Mouse (Mus musculus) spleen, postnatal 36 days (tissue): ENCODE data around the gene AI481877.

ENCODE experiments used
- DNase-seq, 2 experiments: peaks; one replicate each; pipeline ENCODE4 v3.0.0; 2022; ENCODE audit warnings: low spot score in 2 of 2, mixed read lengths in 1 of 2

AI481877 gene

GRCm38 (mm10) chr4:59125053-59125452 is 13.7 kb downstream of the AI481877 start:
- no peak for DNase-seq

- no peak for DNase-seq
Measured at GRCm38 (mm10) chr4:59123557-59123956, 15.2 kb downstream of the AI481877 start.

- no peak for DNase-seq
Measured at GRCm38 (mm10) chr4:59117644-59118495, 20.9 kb downstream of the AI481877 start.

- no peak for DNase-seq
Measured at GRCm38 (mm10) chr4:59108721-59109120, 30.1 kb downstream of the AI481877 start.

GRCm38 (mm10) chr4:59107886-59108285 is 30.9 kb downstream of the AI481877 start:
- no peak for DNase-seq

GRCm38 (mm10) chr4:59106661-59107060 is 32.1 kb downstream of the AI481877 start:
- DNase-seq = no peak

GRCm38 (mm10) chr4:59104166-59104565 is 34.6 kb downstream of the AI481877 start:
- no peak for DNase-seq

GRCm38 (mm10) chr4:59096393-59096792 is 42.4 kb downstream of the AI481877 start:
- DNase-seq = peak; percentile 62 to 74

GRCm38 (mm10) chr4:59089391-59089790 is 49.4 kb downstream of the AI481877 start:
- DNase-seq = no peak

GRCm38 (mm10) chr4:59083430-59083829 is 55.4 kb downstream of the AI481877 start:
- no peak for DNase-seq

GRCm38 (mm10) chr4:59069276-59069675 is 69.5 kb downstream of the AI481877 start:
- DNase-seq = no peak

- no peak for DNase-seq
Measured at GRCm38 (mm10) chr4:59062526-59062925, 76.3 kb downstream of the AI481877 start.

GRCm38 (mm10) chr4:59057929-59058328 is 80.9 kb downstream of the AI481877 start:
- no peak for DNase-seq

- DNase-seq = no peak
Measured at GRCm38 (mm10) chr4:59051081-59051480, 87.7 kb downstream of the AI481877 start.

- no peak for DNase-seq
Measured at GRCm38 (mm10) chr4:59047222-59047621, 91.6 kb downstream of the AI481877 start.

GRCm38 (mm10) chr4:59043891-59044290 is 94.9 kb downstream of the AI481877 start:
- DNase-seq = no peak

GRCm38 (mm10) chr4:59043074-59043473 is 95.7 kb downstream of the AI481877 start:
- peak; percentile 43 to 54 for DNase-seq

- peak; percentile 37 to 40 for DNase-seq
Measured at GRCm38 (mm10) chr4:59040397-59041287, 98.1 kb downstream of the AI481877 start.

GRCm38 (mm10) chr4:59037525-59037924 is 101.3 kb downstream of the AI481877 start:
- DNase-seq = no peak

- peak; percentile 64 to 77 for DNase-seq
Measured at GRCm38 (mm10) chr4:59036490-59037127, 102.2 kb downstream of the AI481877 start.

- peak in 1 of 2 experiments; percentile 9 for DNase-seq
Measured at GRCm38 (mm10) chr4:59035786-59036350, 102.9 kb downstream of the AI481877 start.
